Mouse (Mus musculus) erythroblast, adult 5-6 weeks (primary cell): ENCODE measurements around the gene Khsrp. TPM values are rescaled to one million over a fixed set of nuclear protein-coding genes. Genes with fewer than 3 reads are reported as not detected.
A peak's percentile ranks its signal among the peaks of the same experiment; 100 is the strongest.

Experiments used
- ATAC-seq: replicated peaks from 2 replicates; pipeline ENCODE4 v1.8.0; 2016; ENCODE audit warnings: moderate number of reproducible peaks, mild to moderate bottlenecking, moderate TSS enrichment, inconsistent platforms; ENCODE audit not compliant: poor library complexity, low FRiP score, severe bottlenecking
- total RNA-seq, 2 experiments: library from RNA; stranded (forward) in 1 of 2; stranded (reverse) in 1 of 2; fragments of 150-400 nt in 1 of 2; fragments of 200-764, 138-1000 nt in 1 of 2; gene quantifications; 2 replicates each; pipeline versions ENCODE4 v1.2.3 to v1.2.4; 2015 to 2017; ENCODE audit warnings: low replicate concordance in 2 of 2

Gene Khsrp
- total RNA-seq, 2 experiments from 2014 or later, result 32.9 to 34.2 TPM

- peak; percentile 97 for ATAC-seq
Observed at GRCm38 (mm10) chr17:56990115-56990746, 41.1 kb downstream of the Khsrp start, which contains the start of gene Clpp. TSS of gene Clpp (plus strand) at chr17:56990305.

GRCm38 (mm10) chr17:56989467-56990114 is 41.7 kb downstream of the Khsrp start:
- ATAC-seq, result peak; percentile 74

- no peak for ATAC-seq
Observed at GRCm38 (mm10) chr17:56988921-56989430, 42.3 kb downstream of the Khsrp start.

- no peak for ATAC-seq
Observed at GRCm38 (mm10) chr17:56988441-56988840, 42.9 kb downstream of the Khsrp start.

GRCm38 (mm10) chr17:56986105-56986805 is 45.1 kb downstream of the Khsrp start:
- no peak for ATAC-seq

- ATAC-seq, result no peak
Observed at GRCm38 (mm10) chr17:56985656-56986055, 45.7 kb downstream of the Khsrp start.

- ATAC-seq, result no peak
Observed at GRCm38 (mm10) chr17:56984886-56985285, 46.4 kb downstream of the Khsrp start.

GRCm38 (mm10) chr17:56982013-56982412 is 49.3 kb downstream of the Khsrp start, which contains the start of gene Acer1:
TSS of gene Acer1 (minus strand) at chr17:56982126.
- ATAC-seq, result no peak

- ATAC-seq, result no peak
Observed at GRCm38 (mm10) chr17:56981049-56981448, 50.3 kb downstream of the Khsrp start.

GRCm38 (mm10) chr17:56979524-56979923 is 51.8 kb downstream of the Khsrp start:
- ATAC-seq, result no peak

- no peak for ATAC-seq
Observed at GRCm38 (mm10) chr17:56976531-56977390, 54.6 kb downstream of the Khsrp start.

GRCm38 (mm10) chr17:56975391-56975790 is 55.9 kb downstream of the Khsrp start:
- no peak for ATAC-seq

- 0 out of 2 replicates have a peak, but pooled peaks have one; percentile 21 for ATAC-seq
Observed at GRCm38 (mm10) chr17:56974708-56975240, 56.5 kb downstream of the Khsrp start.

- ATAC-seq, result no peak
Observed at GRCm38 (mm10) chr17:56973956-56974707, 57.2 kb downstream of the Khsrp start.

Other genes starting within 250 kb of the Khsrp start
- 21.5 and 25.7 TPM in 2 replicates for gene Rfx2, start 200.5 kb downstream of the Khsrp start, total RNA-seq (2015; ENCODE audit: low replicate concordance)
- 26.1 and 39.6 TPM in 2 replicates for gene Rfx2, start 200.5 kb downstream of the Khsrp start, total RNA-seq (2017; ENCODE audit: low replicate concordance)
- not detected in 2 replicates for gene Acsbg2, start 157.1 kb downstream of the Khsrp start, total RNA-seq (2015; ENCODE audit: low replicate concordance)
- not detected in 2 replicates for gene Acsbg2, start 157.1 kb downstream of the Khsrp start, total RNA-seq (2017; ENCODE audit: low replicate concordance)
- gene 1700061G19Rik, start 156.0 kb downstream of the Khsrp start, total RNA-seq (2015; ENCODE audit: low replicate concordance), result not detected in 2 replicates
- not detected in 2 replicates for gene 1700061G19Rik, start 156.0 kb downstream of the Khsrp start, total RNA-seq (2017; ENCODE audit: low replicate concordance)
- gene Mllt1, start 96.1 kb downstream of the Khsrp start, total RNA-seq (2015; ENCODE audit: low replicate concordance), result 2.1 and 4.4 TPM in 2 replicates
- 1.3 and 3.5 TPM in 2 replicates for gene Mllt1, start 96.1 kb downstream of the Khsrp start, total RNA-seq (2017; ENCODE audit: low replicate concordance)
- gene Acer1, start 49.4 kb downstream of the Khsrp start, total RNA-seq (2015; ENCODE audit: low replicate concordance), result not detected in 2 replicates
- not detected in 2 replicates for gene Acer1, start 49.4 kb downstream of the Khsrp start, total RNA-seq (2017; ENCODE audit: low replicate concordance)
- gene Clpp, start 41.2 kb downstream of the Khsrp start, total RNA-seq (2015; ENCODE audit: low replicate concordance), result 4.6 and 13.8 TPM in 2 replicates
- gene Clpp, start 41.2 kb downstream of the Khsrp start, total RNA-seq (2017; ENCODE audit: low replicate concordance), result 6.6 and 9.6 TPM in 2 replicates
- not detected in 2 replicates for gene Alkbh7, start 34.2 kb downstream of the Khsrp start, total RNA-seq (2015; ENCODE audit: low replicate concordance)
- gene Alkbh7, start 34.2 kb downstream of the Khsrp start, total RNA-seq (2017; ENCODE audit: low replicate concordance), result 2.5 and 8.9 TPM in 2 replicates
- not detected in 2 replicates for gene Pspn, start 31.5 kb downstream of the Khsrp start, total RNA-seq (2015; ENCODE audit: low replicate concordance)
- gene Pspn, start 31.5 kb downstream of the Khsrp start, total RNA-seq (2017; ENCODE audit: low replicate concordance), result 1.5 TPM in 1 of 2 replicates, not detected in the other
- 18.3 and 33.9 TPM in 2 replicates for gene Gtf2f1, start 20.2 kb downstream of the Khsrp start, total RNA-seq (2015; ENCODE audit: low replicate concordance)
- 34.3 and 59.5 TPM in 2 replicates for gene Gtf2f1, start 20.2 kb downstream of the Khsrp start, total RNA-seq (2017; ENCODE audit: low replicate concordance)
- not detected in 2 replicates for gene Gm17949, start 20.1 kb downstream of the Khsrp start, total RNA-seq (2015; ENCODE audit: low replicate concordance)
- gene Gm17949, start 20.1 kb downstream of the Khsrp start, total RNA-seq (2017; ENCODE audit: low replicate concordance), result not detected in 2 replicates
- gene Slc25a41, start 10.1 kb upstream of the Khsrp start, total RNA-seq (2015; ENCODE audit: low replicate concordance), result not detected in 2 replicates
- not detected in 2 replicates for gene Slc25a41, start 10.1 kb upstream of the Khsrp start, total RNA-seq (2017; ENCODE audit: low replicate concordance)
- not detected in 2 replicates for gene Crb3, start 27.6 kb upstream of the Khsrp start, total RNA-seq (2015; ENCODE audit: low replicate concordance)
- gene Crb3, start 27.6 kb upstream of the Khsrp start, total RNA-seq (2017; ENCODE audit: low replicate concordance), result not detected in 2 replicates
- gene Slc25a23, start 28.3 kb upstream of the Khsrp start, total RNA-seq (2015; ENCODE audit: low replicate concordance), result 2.9 and 3.3 TPM in 2 replicates
- gene Slc25a23, start 28.3 kb upstream of the Khsrp start, total RNA-seq (2017; ENCODE audit: low replicate concordance), result 1.2 and 4.7 TPM in 2 replicates
- gene Dennd1c, start 47.0 kb upstream of the Khsrp start, total RNA-seq (2015; ENCODE audit: low replicate concordance), result 16.7 and 25.0 TPM in 2 replicates
- 2.4 and 7.2 TPM in 2 replicates for gene Dennd1c, start 47.0 kb upstream of the Khsrp start, total RNA-seq (2017; ENCODE audit: low replicate concordance)
- not detected in 2 replicates for gene Tubb4a, start 56.3 kb upstream of the Khsrp start, total RNA-seq (2015; ENCODE audit: low replicate concordance)
- gene Tubb4a, start 56.3 kb upstream of the Khsrp start, total RNA-seq (2017; ENCODE audit: low replicate concordance), result 0.14 TPM in 1 of 2 replicates, not detected in the other
- gene Tnfsf9, start 73.8 kb upstream of the Khsrp start, total RNA-seq (2015; ENCODE audit: low replicate concordance), result not detected in 2 replicates
- not detected in 2 replicates for gene Tnfsf9, start 73.8 kb upstream of the Khsrp start, total RNA-seq (2017; ENCODE audit: low replicate concordance)
- gene Cd70, start 118.3 kb upstream of the Khsrp start, total RNA-seq (2015; ENCODE audit: low replicate concordance), result not detected in 2 replicates
- not detected in 2 replicates for gene Cd70, start 118.3 kb upstream of the Khsrp start, total RNA-seq (2017; ENCODE audit: low replicate concordance)
- gene Tnfsf14, start 162.7 kb upstream of the Khsrp start, total RNA-seq (2015; ENCODE audit: low replicate concordance), result 1.5 TPM in 1 of 2 replicates, not detected in the other
- gene Tnfsf14, start 162.7 kb upstream of the Khsrp start, total RNA-seq (2017; ENCODE audit: low replicate concordance), result 1.5 and 2.0 TPM in 2 replicates
- 214 and 227 TPM in 2 replicates for gene C3, start 196.6 kb upstream of the Khsrp start, total RNA-seq (2015; ENCODE audit: low replicate concordance)
- gene C3, start 196.6 kb upstream of the Khsrp start, total RNA-seq (2017; ENCODE audit: low replicate concordance), result 74.9 and 158 TPM in 2 replicates
- gene Gpr108, start 216.9 kb upstream of the Khsrp start, total RNA-seq (2015; ENCODE audit: low replicate concordance), result 9.2 and 17.5 TPM in 2 replicates
- gene Gpr108, start 216.9 kb upstream of the Khsrp start, total RNA-seq (2017; ENCODE audit: low replicate concordance), result 5.2 and 6.3 TPM in 2 replicates
- gene Trip10, start 217.9 kb upstream of the Khsrp start, total RNA-seq (2015; ENCODE audit: low replicate concordance), result 0.42 and 3.1 TPM in 2 replicates
- 1.8 and 5.5 TPM in 2 replicates for gene Trip10, start 217.9 kb upstream of the Khsrp start, total RNA-seq (2017; ENCODE audit: low replicate concordance)
- 22.9 and 30.5 TPM in 2 replicates for gene Vav1, start 247.6 kb upstream of the Khsrp start, total RNA-seq (2015; ENCODE audit: low replicate concordance)
- gene Vav1, start 247.6 kb upstream of the Khsrp start, total RNA-seq (2017; ENCODE audit: low replicate concordance), result 38.3 and 38.8 TPM in 2 replicates